7 mouse cellular contexts compared by ENCODE assay signal in genomic region chr14:28675476-28675875, GRCm38 (mm10).
DNase-seq lines count a peak whose midpoint lies in the region; ATAC-seq lines count a peak whose summit lies in the region.

No protein-coding gene starts in this region.

- H3K4me1 ChIP-seq in neural tube, embryonic 13.5 days (replicated peaks): no peaks in the 10 kb centered on the region

- H3K9ac ChIP-seq in neural tube, embryonic 13.5 days: no peak overlapping the region

- no peaks in the 10 kb centered on the region for H3K9me3 ChIP-seq in neural tube, embryonic 13.5 days

- no peak overlapping the region for H3K27ac ChIP-seq in neural tube, embryonic 13.5 days (replicated peaks)

- no peaks in the 10 kb centered on the region for H3K27me3 ChIP-seq in neural tube, embryonic 13.5 days

- H3K4me3 ChIP-seq in neural tube, embryonic 13.5 days: no peak overlapping the region

- DNase-seq in neural tube, embryonic 10.5 days (ENCODE audit: extremely low spot score, low spot score): no peak
- peak; percentile 99 for DNase-seq in cerebellum, postnatal 10 days
- peak; percentile 30 to 54 for DNase-seq in heart, postnatal 14 days
- DNase-seq in left cerebral cortex, postnatal 4 days: peak; percentile 94
- peak; percentile 63 for DNase-seq in right cerebral cortex, postnatal 4 days
- DNase-seq in thymus, adult 18-20 months: no peak

- intact Hi-C loops in heart, postnatal 14 days (cut with DNase I): no loop called here
- intact Hi-C loops in left cerebral cortex, postnatal 4 days (cut with DNase I): no loop called here

- no peaks in the 10 kb centered on the region for H3K36me3 ChIP-seq in neural tube, embryonic 13.5 days

- peak; percentile 15; the same call in 1 of the 2 replicates for ATAC-seq in neural tube, embryonic 13.5 days (ENCODE audit: low read depth)

- H3K4me2 ChIP-seq in neural tube, embryonic 13.5 days: no peak overlapping the region

- WGBS in neural tube, embryonic 13.5 days: 48% methylated on average over 5 of the region's 5 CpGs

Comparison
In these comparisons a context has a peak if more than half of its experiments do, and no peak if none do; other contexts are left out.
1. DNase-seq: peak in cerebellum, postnatal 10 days (2 of 2), heart, postnatal 14 days (2 of 2), left cerebral cortex, postnatal 4 days (single experiment) and right cerebral cortex, postnatal 4 days (single experiment); none in neural tube, embryonic 10.5 days (single experiment) and thymus, adult 18-20 months (0 of 2).